Mouse (Mus musculus) ES-Bruce4 (cell line): ENCODE measurements around the gene Olfr1310. TPM values are rescaled to one million over a fixed set of nuclear protein-coding genes. Genes with fewer than 3 reads are reported as not detected.
"Not testable (repeated sequence)": the region's sequence is repeated elsewhere in the genome, so short reads cannot be mapped to it uniquely, and the experiment has no call there.

ENCODE experiments used
- H3K27ac ChIP-seq: 2 replicates; pipeline ENCODE4 v1.5.1; 2012; ENCODE audit warnings: low read length, inconsistent platforms; ENCODE audit not compliant: insufficient read depth
- H3K27me3 ChIP-seq: 2 replicates; pipeline ENCODE4 v1.6.1; 2012; ENCODE audit warnings: mild to moderate bottlenecking, low read length, inconsistent platforms; ENCODE audit not compliant: control insufficient read depth, poor library complexity, insufficient read depth, severe bottlenecking
- H3K36me3 ChIP-seq: 2 replicates; pipeline ENCODE4 v1.6.1; 2012; ENCODE audit warnings: inconsistent platforms, mild to moderate bottlenecking, low read length, moderate library complexity; ENCODE audit not compliant: control insufficient read depth, poor library complexity, insufficient read depth, severe bottlenecking
- H3K4me1 ChIP-seq: one replicate; pipeline ENCODE4 v1.8.1; 2011; ENCODE audit warnings: low read length; ENCODE audit not compliant: control insufficient read depth, insufficient read depth
- H3K4me3 ChIP-seq: 2 replicates; pipeline ENCODE4 v1.5.1; 2011; ENCODE audit warnings: low read depth, mild to moderate bottlenecking, low read length
- H3K9ac ChIP-seq: 2 replicates; pipeline ENCODE4 v1.6.1; 2012; ENCODE audit warnings: low read depth, mild to moderate bottlenecking, inconsistent platforms; ENCODE audit not compliant: poor library complexity, severe bottlenecking
- H3K9me3 ChIP-seq: replicated peaks from 2 replicates; pipeline ENCODE4 v1.6.1; 2012; ENCODE audit warnings: mild to moderate bottlenecking, low read length, inconsistent platforms; ENCODE audit not compliant: control insufficient read depth, poor library complexity, insufficient read depth, severe bottlenecking
- CTCF ChIP-seq: IDR thresholded peaks from one replicate; pipeline ENCODE4 v1.8.1; 2011; ENCODE audit warnings: low read depth, low read length
- EP300 ChIP-seq: IDR thresholded peaks from 2 replicates; pipeline ENCODE4 v1.6.1; 2011; ENCODE audit warnings: low read depth, low read length; ENCODE audit not compliant: insufficient read depth
- POLR2A ChIP-seq: IDR thresholded peaks from one replicate; pipeline ENCODE4 v1.8.1; 2011; ENCODE audit warnings: low read length; ENCODE audit not compliant: insufficient read depth
- polyA plus RNA-seq: library from polyadenylated mRNA; stranded (reverse); fragments of >200 nt; gene quantifications from 2 replicates; pipeline ENCODE4 v1.2.4, GENCODE M21; 2011; ENCODE audit warnings: low read depth; ENCODE audit not compliant: missing spikeins, insufficient read depth, insufficient read length

Gene Olfr1310
- polyA plus RNA-seq = 0.12 and 0.18 TPM in 2 replicates

GRCm38 (mm10) chr2:112012608-112013007 is at the start of gene Olfr1310:
Gene Olfr1310 (minus strand): TSS chr2:112012708.
- H3K27me3 ChIP-seq = no peaks in the 10 kb centered on the region
- no peak within 1 kb of the TSS for H3K27ac ChIP-seq
- TF ChIP-seq CTCF = no peak
- no peak within 1 kb of the TSS for H3K4me3 ChIP-seq
- H3K4me1 ChIP-seq = no peaks in the 10 kb centered on the region
- no peaks in the 10 kb centered on the region for H3K36me3 ChIP-seq
- H3K9ac ChIP-seq = no peak within 1 kb of the TSS
- H3K9me3 ChIP-seq = no peaks in the 10 kb centered on the region

- H3K4me3 ChIP-seq = no peak within 1 kb of the TSS
- no peak for TF ChIP-seq EP300
- no peak for TF ChIP-seq POLR2A
- TF ChIP-seq CTCF = no peak
- H3K27ac ChIP-seq = no peak within 1 kb of the TSS
- H3K36me3 ChIP-seq = no peaks in the 10 kb centered on the region
- H3K27me3 ChIP-seq = no peaks in the 10 kb centered on the region
- H3K9ac ChIP-seq = no peak within 1 kb of the TSS
- H3K9me3 ChIP-seq = 0 out of 2 replicates have a peak, but pooled peaks cover 3% of the 10 kb centered on the region
- no peaks in the 10 kb centered on the region for H3K4me1 ChIP-seq
Measured at GRCm38 (mm10) chr2:112050138-112050537, 37.6 kb upstream of the Olfr1310 start, which contains the start of gene Olfr1312. Gene Olfr1312 (minus strand): TSS chr2:112050238.

GRCm38 (mm10) chr2:112026971-112027370 is 14.5 kb upstream of the Olfr1310 start:
- H3K27me3 ChIP-seq, H3K4me3 ChIP-seq, H3K27ac ChIP-seq, H3K36me3 ChIP-seq, H3K4me1 ChIP-seq, H3K9me3 ChIP-seq, H3K9ac ChIP-seq: not testable (repeated sequence)

GRCm38 (mm10) chr2:112024312-112024711 is 11.8 kb upstream of the Olfr1310 start, which contains the start of gene Olfr1311:
Gene Olfr1311 (minus strand): TSS chr2:112024412.
- Histone ChIP-seq H3K27me3 (no peaks in the 10 kb centered on the region), H3K36me3 (no peaks in the 10 kb centered on the region), H3K4me1 (no peaks in the 10 kb centered on the region), H3K4me3 (no peak within 1 kb of the TSS), H3K27ac (no peak within 1 kb of the TSS), H3K9ac (no peak within 1 kb of the TSS), H3K9me3 (no peaks in the 10 kb centered on the region)
- TF ChIP-seq EP300 (no peak), CTCF (no peak), POLR2A (no peak)

GRCm38 (mm10) chr2:112014900-112015299 is 2.4 kb upstream of the Olfr1310 start:
- Histone ChIP-seq H3K9ac (no peak overlapping the region), H3K27ac (no peak overlapping the region), H3K4me3 (no peak overlapping the region), H3K36me3 (no peaks in the 10 kb centered on the region), H3K27me3 (no peaks in the 10 kb centered on the region), H3K9me3 (no peaks in the 10 kb centered on the region), H3K4me1 (no peaks in the 10 kb centered on the region)
- TF ChIP-seq CTCF (no peak), EP300 (no peak), POLR2A (no peak)

DNA sequence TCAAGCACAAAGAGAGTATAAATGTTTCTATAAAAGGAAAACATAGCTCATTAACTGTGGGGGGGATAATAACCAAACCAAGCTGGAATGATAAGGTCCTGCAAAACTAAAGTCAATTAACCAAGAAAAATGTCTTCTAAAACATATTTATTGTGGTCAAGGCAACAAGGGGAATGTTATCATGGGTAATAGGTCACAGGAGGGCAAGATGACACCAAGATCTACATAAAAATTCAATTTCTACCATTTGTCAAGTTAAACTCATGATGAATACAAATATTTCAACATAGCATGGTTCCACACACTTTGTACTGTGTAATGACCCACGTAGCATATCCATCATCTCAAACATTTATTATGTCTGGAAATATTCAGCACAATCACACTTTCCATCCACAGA is 22.3 kb downstream of the Olfr1310 start, which contains the start of gene Olfr1309:
Gene Olfr1309, minus strand, starts transcription at position 101 of the 400 bp plus-strand sequence.
- Histone ChIP-seq H3K4me3 (no peak within 1 kb of the TSS), H3K9ac (no peak within 1 kb of the TSS), H3K9me3 (no peaks in the 10 kb centered on the region), H3K4me1 (no peaks in the 10 kb centered on the region), H3K36me3 (no peaks in the 10 kb centered on the region), H3K27ac (no peak within 1 kb of the TSS), H3K27me3 (no peaks in the 10 kb centered on the region)
- TF ChIP-seq CTCF (no peak), EP300 (no peak), POLR2A (no peak)
